Mouse (Mus musculus) retina, postnatal 7 days (tissue): ENCODE measurements around the gene Atp11b.

ENCODE experiments used
- DNase-seq: peaks from one replicate; pipeline ENCODE4 v3.0.0-alpha.2; 2012; ENCODE audit warnings: low read depth, low spot score

The Atp11b gene

GRCm38 (mm10) chr3:35753825-35754767, at the start of gene Atp11b:
TSS of gene Atp11b (plus strand) at chr3:35754106.
- peak; percentile 73 for DNase-seq

GRCm38 (mm10) chr3:35704328-35704613, 49.6 kb upstream of the Atp11b start:
- DNase-seq = no peak

GRCm38 (mm10) chr3:35719531-35720205, 34.2 kb upstream of the Atp11b start:
- no peak for DNase-seq

GRCm38 (mm10) chr3:35720801-35721200, 33.1 kb upstream of the Atp11b start:
- DNase-seq = no peak

GRCm38 (mm10) chr3:35721818-35722446, 32.0 kb upstream of the Atp11b start:
- no peak for DNase-seq

GRCm38 (mm10) chr3:35722811-35723210, 31.1 kb upstream of the Atp11b start:
- no peak for DNase-seq

- DNase-seq = no peak
These were observed 30.2 kb upstream of the Atp11b start for GRCm38 (mm10) chr3:35723586-35724322.

- DNase-seq = no peak
These were observed 28.8 kb upstream of the Atp11b start for GRCm38 (mm10) chr3:35725096-35725495.

GRCm38 (mm10) chr3:35726936-35727335, 27.0 kb upstream of the Atp11b start:
- DNase-seq = no peak

GRCm38 (mm10) chr3:35729490-35729889, 24.4 kb upstream of the Atp11b start:
- DNase-seq = no peak

- no peak for DNase-seq
These were observed 21.7 kb upstream of the Atp11b start for GRCm38 (mm10) chr3:35731981-35732777.

GRCm38 (mm10) chr3:35732778-35733147, 21.1 kb upstream of the Atp11b start:
- no peak for DNase-seq

GRCm38 (mm10) chr3:35734509-35734908, 19.4 kb upstream of the Atp11b start:
- no peak for DNase-seq

GRCm38 (mm10) chr3:35738071-35738470, 15.8 kb upstream of the Atp11b start:
- DNase-seq = no peak

GRCm38 (mm10) chr3:35745010-35745409, 8.9 kb upstream of the Atp11b start:
- no peak for DNase-seq

GRCm38 (mm10) chr3:35746840-35747456, 7.0 kb upstream of the Atp11b start:
- no peak for DNase-seq

- DNase-seq = no peak
These were observed 3.6 kb upstream of the Atp11b start for GRCm38 (mm10) chr3:35750286-35750685.

- no peak for DNase-seq
These were observed 2.2 kb upstream of the Atp11b start for GRCm38 (mm10) chr3:35751724-35752123.

- no peak for DNase-seq
These were observed 8.8 kb downstream of the Atp11b start for GRCm38 (mm10) chr3:35762735-35763134.
